Mouse (Mus musculus) kidney, postnatal 0 days (tissue): ENCODE results near the gene H2-DMa. TPM values are rescaled to one million over a fixed set of nuclear protein-coding genes. Genes with fewer than 3 reads are reported as not detected.

Source experiments
- ATAC-seq: fragments of 200-750 bp; cut with Nextera tagmentation; replicated peaks from 2 replicates; pipeline ENCODE4 v1.8.0; 2017; ENCODE audit warnings: low read depth, moderate number of reproducible peaks, moderate TSS enrichment, moderate library complexity; ENCODE audit not compliant: low FRiP score
- DNase-seq: peaks from one replicate; pipeline ENCODE4 v3.0.0-alpha.2; 2016; ENCODE audit warnings: low spot score
- H3K27ac ChIP-seq: fragments of 300-500 bp; sonication (generic); 2 replicates; pipeline ENCODE4 v1.5.1; 2014; ENCODE audit warnings: mild to moderate bottlenecking
- H3K27me3 ChIP-seq: fragments of 300-500 bp; sonication (generic); 2 replicates; pipeline ENCODE4 v1.6.1; 2014; ENCODE audit warnings: low read length, mixed read lengths; ENCODE audit not compliant: insufficient read depth
- H3K36me3 ChIP-seq: fragments of 300-500 bp; sonication (generic); 2 replicates; pipeline ENCODE4 v1.6.1; 2014; ENCODE audit warnings: low read length, mixed read lengths; ENCODE audit not compliant: insufficient read depth
- H3K4me1 ChIP-seq: fragments of 300-500 bp; sonication (generic); replicated peaks from 2 replicates; pipeline ENCODE4 v1.6.1; 2014; ENCODE audit warnings: antibody characterized with exemption, low read length, mixed read lengths; ENCODE audit not compliant: insufficient read depth
- H3K4me2 ChIP-seq: fragments of 300-500 bp; sonication (generic); 2 replicates; pipeline ENCODE4 v1.6.1; 2014; ENCODE audit warnings: mild to moderate bottlenecking, low read length, moderate library complexity, mixed read lengths
- H3K4me3 ChIP-seq: fragments of 300-500 bp; sonication (generic); replicated peaks from 2 replicates; pipeline ENCODE4 v1.5.1; 2014; ENCODE audit warnings: low read depth, low read length
- H3K9ac ChIP-seq: fragments of 300-500 bp; sonication (generic); 2 replicates; pipeline ENCODE4 v1.6.1; 2014; ENCODE audit warnings: low read depth, low read length
- H3K9me3 ChIP-seq: fragments of 300-500 bp; sonication (generic); replicated peaks from 2 replicates; pipeline ENCODE4 v1.6.1; 2016; ENCODE audit warnings: low read length, inconsistent platforms, mixed read lengths
- CTCF ChIP-seq: IDR thresholded peaks from 2 replicates; pipeline ENCODE4 v1.5.1; 2016; ENCODE audit warnings: antibody characterized with exemption, low read depth, mild to moderate bottlenecking, moderate library complexity
- WGBS: fragments of 180-500 bp; shearing (Covaris S2); extraction: QIAGEN DNeasy Blood & Tissue Kit; methylation state at CpG from one replicate; pipeline ENCODE4 v1.1.7; 2014; 5-methylcytosine and 5-hydroxymethylcytosine counted together
- polyA plus RNA-seq: library from polyadenylated mRNA; unstranded; fragments of >200 nt; fragmentation: Nextera tagmentation; extraction: Ambion mirVana; gene quantifications from 2 replicates; pipeline ENCODE4 v1.2.1, GENCODE M21; 2015

Gene H2-DMa
- polyA plus RNA-seq, 1 experiment from 2014 or later, result 18.6 TPM

DNA sequence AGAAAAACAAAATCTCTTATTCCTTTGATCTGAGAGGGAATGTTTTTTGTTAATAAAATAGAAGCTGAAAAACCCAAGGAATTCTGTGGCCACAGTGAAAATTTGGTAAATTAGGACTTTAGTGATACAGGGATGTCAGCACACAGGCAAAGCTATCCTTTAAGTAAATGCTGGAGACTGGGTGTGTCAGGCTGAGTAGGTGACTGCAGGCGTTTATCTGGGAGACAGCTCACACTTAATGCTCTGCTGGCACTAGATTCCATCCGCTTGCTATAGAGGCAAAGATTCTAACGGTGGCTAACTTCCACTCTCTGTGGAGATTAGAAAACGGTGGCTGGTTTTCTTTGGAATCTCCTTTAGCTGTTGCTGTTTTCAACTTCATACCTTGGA, 51.1 kb downstream of the H2-DMa start:
- Histone ChIP-seq H3K9me3 (no peaks in the 10 kb centered on the region), H3K4me1 (no peaks in the 10 kb centered on the region), H3K27me3 (no peaks in the 10 kb centered on the region), H3K27ac (no peak overlapping the region), H3K4me2 (no peak overlapping the region), H3K4me3 (no peak overlapping the region), H3K9ac (no peak overlapping the region), H3K36me3 (no peaks in the 10 kb centered on the region)
- no peak for TF ChIP-seq CTCF
- WGBS, result 14% methylated on average over 4 of the region's 4 CpGs
- DNase-seq, result no peak
- no peak for ATAC-seq

GRCm38 (mm10) chr17:34170877-34171498, 51.6 kb downstream of the H2-DMa start:
- 34% methylated on average over 13 of the region's 13 CpGs for WGBS
- no peaks in the 10 kb centered on the region for H3K9me3 ChIP-seq
- no peak overlapping the region for H3K9ac ChIP-seq
- ATAC-seq, result no peak
- H3K4me1 ChIP-seq, result no peaks in the 10 kb centered on the region
- TF ChIP-seq CTCF, result peak; percentile 99
- DNase-seq, result peak; percentile 84
- H3K4me3 ChIP-seq, result no peak overlapping the region
- H3K27me3 ChIP-seq, result no peaks in the 10 kb centered on the region
- no peaks in the 10 kb centered on the region for H3K36me3 ChIP-seq
- no peak overlapping the region for H3K27ac ChIP-seq
- peak overlapping the region; percentile 27; the same call in 1 of the 2 replicates for H3K4me2 ChIP-seq

- DNase-seq (no peak), ATAC-seq (no peak)
- Histone ChIP-seq H3K4me2 (no peak overlapping the region), H3K9ac (no peak overlapping the region), H3K4me1 (no peaks in the 10 kb centered on the region), H3K27ac (no peak overlapping the region), H3K27me3 (no peaks in the 10 kb centered on the region), H3K36me3 (no peaks in the 10 kb centered on the region), H3K9me3 (no peaks in the 10 kb centered on the region), H3K4me3 (no peak overlapping the region)
- 94% methylated on average over 5 of the region's 5 CpGs for WGBS
- TF ChIP-seq CTCF, result peak; percentile 28; the same call in 1 of the 2 replicates
These were observed 53.2 kb downstream of the H2-DMa start for GRCm38 (mm10) chr17:34172528-34172927.

DNA sequence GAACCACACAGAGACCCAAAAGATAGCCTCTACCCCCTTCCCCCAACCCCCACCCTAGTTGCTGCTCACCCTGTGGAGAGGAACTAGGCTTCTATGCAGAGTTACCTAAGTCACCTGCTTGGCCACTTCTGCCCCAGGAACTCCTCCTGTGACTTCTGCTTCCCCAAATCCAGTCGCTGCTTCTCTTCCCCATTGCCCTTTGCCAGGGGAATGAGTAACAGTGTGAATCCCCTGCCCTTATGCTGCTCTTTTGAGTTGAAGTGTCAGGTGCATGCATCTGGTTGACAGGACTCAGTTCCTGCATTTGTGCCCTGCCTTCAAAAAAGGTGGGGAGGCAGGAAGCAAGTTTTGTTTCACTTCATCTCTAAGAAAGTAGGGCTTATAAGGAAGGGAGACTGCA, 54.7 kb downstream of the H2-DMa start:
- H3K27me3 ChIP-seq, result no peaks in the 10 kb centered on the region
- no peak for DNase-seq
- H3K4me2 ChIP-seq, result no peak overlapping the region
- WGBS, result 58% methylated on average over 1 of the region's 1 CpGs
- no peaks in the 10 kb centered on the region for H3K36me3 ChIP-seq
- H3K4me3 ChIP-seq, result no peak overlapping the region
- H3K4me1 ChIP-seq, result no peaks in the 10 kb centered on the region
- H3K9ac ChIP-seq, result no peak overlapping the region
- TF ChIP-seq CTCF, result no peak
- H3K9me3 ChIP-seq, result no peaks in the 10 kb centered on the region
- H3K27ac ChIP-seq, result no peak overlapping the region
- no peak for ATAC-seq

- peak; percentile 47 for TF ChIP-seq CTCF
- Histone ChIP-seq H3K4me2 (no peak overlapping the region), H3K27ac (no peak overlapping the region), H3K9me3 (no peaks in the 10 kb centered on the region), H3K4me3 (no peak overlapping the region), H3K4me1 (no peaks in the 10 kb centered on the region), H3K27me3 (no peaks in the 10 kb centered on the region), H3K36me3 (no peaks in the 10 kb centered on the region), H3K9ac (no peak overlapping the region)
- 73% methylated on average over 4 of the region's 4 CpGs for WGBS
- DNase-seq, result no peak
- no peak for ATAC-seq
These were observed 57.8 kb downstream of the H2-DMa start for GRCm38 (mm10) chr17:34177179-34177578.

GRCm38 (mm10) chr17:34179019-34179418, 59.7 kb downstream of the H2-DMa start:
- TF ChIP-seq CTCF, result no peak

More at GRCm38 (mm10) chr17:34179019-34179418, 59.7 kb downstream of the H2-DMa start:
- 55% methylated on average over 6 of the region's 6 CpGs for WGBS
- no peaks in the 10 kb centered on the region for H3K4me1 ChIP-seq
- H3K36me3 ChIP-seq, result no peaks in the 10 kb centered on the region
- H3K27me3 ChIP-seq, result no peaks in the 10 kb centered on the region
- H3K9ac ChIP-seq, result no peak overlapping the region
- no peak overlapping the region for H3K4me3 ChIP-seq
- DNase-seq, result no peak
- ATAC-seq, result no peak
- no peak overlapping the region for H3K4me2 ChIP-seq
- H3K9me3 ChIP-seq, result no peaks in the 10 kb centered on the region
- H3K27ac ChIP-seq, result no peak overlapping the region
